Mouse (Mus musculus) T-helper 17 cell (primary cell): ENCODE data around the gene Amy2a2.

Source experiments
- in situ Hi-C, 2 experiments: fragments of 300-600 bp; cut with MboI, MseI; formaldehyde crosslinking; loops; 1 replicate in 1 of 2; 2 replicates in 1 of 2; pipeline ENCODE4 v1.15.1; 2025; ENCODE audit warnings: high pct_unique_total_duplicates in 2 of 2

The Amy2a2 gene

DNA sequence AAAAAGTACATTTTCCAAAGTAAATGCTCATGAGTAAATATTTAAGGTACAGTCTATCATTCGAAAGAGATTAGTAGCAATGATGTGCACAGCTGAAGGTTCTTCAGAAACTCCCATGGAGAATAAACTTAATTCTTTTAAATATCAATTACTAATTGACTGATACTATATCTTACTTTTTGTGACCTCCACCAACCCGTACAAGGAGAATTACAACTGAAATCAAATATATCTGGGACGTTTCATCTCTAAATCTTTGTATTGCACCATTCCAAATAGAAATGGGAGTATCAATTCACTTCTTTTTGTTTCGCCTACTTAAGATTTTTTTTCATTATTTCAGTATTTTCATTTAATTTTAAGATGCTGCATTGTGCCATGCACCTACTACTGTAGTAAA is at the start of gene Amy2a2:
Gene Amy2a2 (minus strand): TSS at position 101 of the 400 bp plus-strand sequence.
- in situ Hi-C loops, result loop anchor here in 1 of 2 experiments (10.0 kb wide), 1 partner anchor 112 kb away; no protein-coding TSS in a partner anchor

- in situ Hi-C loops, result loop anchor here in 1 of 2 experiments (10.0 kb wide), 1 partner anchor 189 kb away; the partner anchor contains the start of gene Amy2a1
Observed at GRCm38 (mm10) chr3:113345484-113345883, 11.0 kb downstream of the Amy2a2 start.

DNA sequence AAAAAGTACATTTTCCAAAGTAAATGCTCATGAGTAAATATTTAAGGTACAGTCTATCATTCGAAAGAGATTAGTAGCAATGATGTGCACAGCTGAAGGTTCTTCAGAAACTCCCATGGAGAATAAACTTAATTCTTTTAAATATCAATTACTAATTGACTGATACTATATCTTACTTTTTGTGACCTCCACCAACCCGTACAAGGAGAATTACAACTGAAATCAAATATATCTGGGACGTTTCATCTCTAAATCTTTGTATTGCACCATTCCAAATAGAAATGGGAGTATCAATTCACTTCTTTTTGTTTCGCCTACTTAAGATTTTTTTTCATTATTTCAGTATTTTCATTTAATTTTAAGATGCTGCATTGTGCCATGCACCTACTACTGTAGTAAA is 32.5 kb downstream of the Amy2a2 start, which contains the start of gene Amy2a3:
Gene Amy2a3 (minus strand): TSS at position 101 of the 400 bp plus-strand sequence.
- in situ Hi-C loops, result loop anchor here in 1 of 2 experiments (25.0 kb wide), 1 partner anchor 213 kb away; the partner anchor contains the start of gene Amy2a1

DNA sequence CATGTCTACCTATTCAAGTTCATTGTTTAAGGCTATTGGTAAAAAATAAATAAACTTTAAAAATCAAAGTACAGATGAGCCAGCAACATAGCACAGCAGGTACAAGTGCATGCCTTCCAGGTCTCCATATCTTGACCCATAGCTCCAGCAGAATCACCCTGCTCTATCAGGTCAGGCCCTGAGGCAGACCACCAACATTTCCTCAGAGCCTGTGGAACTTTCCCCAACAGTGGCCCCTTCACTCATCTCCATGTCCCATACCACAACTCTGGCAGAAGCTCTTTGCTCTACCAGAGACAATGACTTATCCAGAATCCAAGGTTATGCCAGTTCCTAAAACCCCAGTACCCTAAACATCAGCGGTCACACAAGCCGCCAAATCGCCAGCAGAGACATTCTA is 43.5 kb downstream of the Amy2a2 start:
- in situ Hi-C loops, result loop anchor here in 1 of 2 experiments (10.0 to 25.0 kb wide), 2 partner anchors 68 to 224 kb away; partner anchors contain the start of gene Amy2a1
